Mouse (Mus musculus) olfactory bulb, adult 2 months (tissue): ENCODE results near the gene Clptm1l.

ENCODE experiments used
- CTCF ChIP-seq: fragments of 200-500 bp; IDR thresholded peaks from 2 replicates; pipeline ENCODE4 v1.5.1; 2012; ENCODE audit warnings: low read depth, mild to moderate bottlenecking, low read length, moderate library complexity; ENCODE audit not compliant: insufficient read depth
- POLR2A ChIP-seq: fragments of 200-500 bp; IDR thresholded peaks from 2 replicates; pipeline ENCODE4 v1.6.1; 2012; ENCODE audit warnings: mild to moderate bottlenecking, low read depth, low read length, moderate library complexity; ENCODE audit not compliant: insufficient read depth

DNA sequence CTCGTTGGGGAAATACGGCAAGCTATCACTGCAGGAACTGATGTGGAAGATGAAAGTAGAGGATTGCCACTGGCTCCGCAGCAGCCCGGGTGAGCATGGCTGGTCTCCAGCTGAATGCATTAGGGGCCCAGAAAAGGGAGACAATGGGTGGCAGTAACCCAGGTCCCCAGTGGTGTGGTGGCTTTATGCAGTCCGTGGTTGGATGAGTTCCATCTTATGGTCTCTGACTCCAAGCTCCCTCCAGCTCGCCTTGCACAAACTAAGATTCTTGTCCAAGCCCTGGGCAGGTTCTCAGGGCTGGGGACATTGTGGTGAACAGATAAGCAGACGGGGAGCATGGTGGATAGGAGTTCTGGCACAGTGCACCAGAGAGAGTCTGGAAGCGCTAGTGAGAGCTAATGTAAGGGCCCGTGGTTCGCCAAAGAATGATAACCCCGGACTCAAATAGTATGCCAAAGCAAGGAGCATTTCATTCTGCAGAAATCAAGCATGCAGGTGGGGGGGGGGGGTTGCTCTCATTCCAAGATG, 24.8 kb downstream of the Clptm1l start:
- TF ChIP-seq CTCF: no peak
- TF ChIP-seq POLR2A: no peak
